Mouse (Mus musculus) hindbrain, postnatal 0 days (tissue): ENCODE measurements at regions not wholly inside any gene's neighbourhood (a gene's known extent, or its start where the extent isn't known, plus 50 kb on each side); places are given as distances from the start of the nearest gene placed in this dataset.

Experiments
- ATAC-seq: fragments of 200-750 bp; cut with Nextera tagmentation; 2 replicates; pipeline ENCODE4 v1.8.0; 2017; ENCODE audit warnings: mild to moderate bottlenecking, moderate TSS enrichment, moderate library complexity
- DNase-seq: peaks from one replicate; pipeline ENCODE4 v3.0.0-alpha.2; 2015; ENCODE audit warnings: low spot score
- H3K27ac ChIP-seq: fragments of 300-500 bp; sonication (generic); 2 replicates; pipeline ENCODE4 v1.5.1; 2014; ENCODE audit warnings: mild to moderate bottlenecking
- H3K27me3 ChIP-seq: fragments of 300-500 bp; sonication (generic); 2 replicates; pipeline ENCODE4 v1.6.1; 2014; ENCODE audit warnings: low read length, mixed read lengths; ENCODE audit not compliant: insufficient read depth
- H3K36me3 ChIP-seq: fragments of 300-500 bp; sonication (generic); 2 replicates; pipeline ENCODE4 v1.6.1; 2014; ENCODE audit warnings: low read length, mixed read lengths; ENCODE audit not compliant: insufficient read depth
- H3K4me1 ChIP-seq: fragments of 300-500 bp; sonication (generic); 2 replicates; pipeline ENCODE4 v1.6.1; 2014; ENCODE audit warnings: antibody characterized with exemption, low read length, mixed read lengths; ENCODE audit not compliant: insufficient read depth
- H3K4me2 ChIP-seq: fragments of 300-500 bp; sonication (generic); 2 replicates; pipeline ENCODE4 v1.6.1; 2014; ENCODE audit warnings: low read depth, mild to moderate bottlenecking, low read length, moderate library complexity, mixed read lengths
- H3K4me3 ChIP-seq: fragments of 300-500 bp; sonication (generic); 2 replicates; pipeline ENCODE4 v1.5.1; 2014; ENCODE audit warnings: low read length
- H3K9ac ChIP-seq: fragments of 300-500 bp; sonication (generic); replicated peaks from 2 replicates; pipeline ENCODE4 v1.6.1; 2014; ENCODE audit warnings: mild to moderate bottlenecking, low read length, moderate library complexity, mixed read lengths
- H3K9me3 ChIP-seq: fragments of 300-500 bp; sonication (generic); 2 replicates; pipeline ENCODE4 v1.6.1; 2016; ENCODE audit warnings: low read length, mixed read lengths
- CTCF ChIP-seq: IDR thresholded peaks from 2 replicates; pipeline ENCODE4 v1.5.1; 2016; ENCODE audit warnings: antibody characterized with exemption, control low read depth, low read depth
- WGBS: fragments of 180-500 bp; shearing (Covaris S2); extraction: QIAGEN DNeasy Blood & Tissue Kit; methylation state at CpG from one replicate; pipeline ENCODE4 v1.1.7; 2014; 5-methylcytosine and 5-hydroxymethylcytosine counted together

DNA sequence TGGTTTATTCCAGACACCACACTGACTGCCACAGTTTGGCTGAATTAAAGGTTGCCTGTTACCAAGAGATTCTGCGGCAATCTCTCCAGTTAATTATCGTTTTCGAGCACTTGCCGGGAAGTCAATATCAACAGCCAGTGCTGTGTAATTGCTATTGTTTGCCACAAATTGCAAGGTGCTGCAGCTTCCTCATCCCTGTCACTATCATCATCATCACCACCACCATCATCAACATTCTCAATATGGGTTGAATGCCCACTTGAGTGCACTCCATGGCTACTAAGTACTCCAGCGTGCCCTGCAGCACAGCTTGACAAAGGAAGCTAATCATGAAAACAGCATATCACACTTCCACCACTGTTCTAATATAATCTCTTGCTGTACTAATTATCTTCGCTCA, 93.1 kb downstream of the Rchy1 start:
- no peak; the same call in 1 of the 2 replicates for ATAC-seq
- H3K27ac ChIP-seq, result no peak overlapping the region

DNA sequence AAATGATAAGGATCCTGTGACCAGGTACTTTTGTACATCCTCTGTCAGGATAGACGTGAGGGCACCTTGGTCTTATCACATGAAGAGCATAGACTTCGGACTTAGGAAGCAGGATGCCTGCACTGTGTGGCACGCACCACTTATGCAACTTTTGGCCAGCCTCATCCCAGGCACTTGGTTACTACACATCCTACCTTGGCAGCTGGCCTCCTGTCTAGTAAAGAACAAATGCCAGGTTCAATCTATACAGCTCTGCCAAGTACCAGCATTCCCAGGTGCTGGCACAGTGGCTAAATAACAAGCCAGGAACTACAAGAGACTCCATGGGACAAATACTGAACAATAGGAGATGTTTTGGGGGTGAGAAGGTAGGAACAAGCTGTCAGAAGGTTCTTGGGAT, 96.7 kb downstream of the Rchy1 start:
- no peak overlapping the region for H3K4me3 ChIP-seq
- no peak for TF ChIP-seq CTCF
- H3K36me3 ChIP-seq, result no peaks in the 10 kb centered on the region
- no peaks in the 10 kb centered on the region for H3K27me3 ChIP-seq
- WGBS, result 90% methylated on average over 3 of the region's 3 CpGs
- H3K9ac ChIP-seq, result no peak overlapping the region
- no peak overlapping the region for H3K27ac ChIP-seq
- H3K9me3 ChIP-seq, result no peaks in the 10 kb centered on the region
- H3K4me2 ChIP-seq, result no peak overlapping the region
- no peak for ATAC-seq
- no peaks in the 10 kb centered on the region for H3K4me1 ChIP-seq
- no peak for DNase-seq

More for the DNA sequence above, 93.1 kb downstream of the Rchy1 start:
- no peaks in the 10 kb centered on the region for H3K4me1 ChIP-seq
- H3K4me3 ChIP-seq, result no peak overlapping the region
- no peak overlapping the region for H3K4me2 ChIP-seq
- WGBS, result 74% methylated on average over 6 of the region's 6 CpGs
- H3K9ac ChIP-seq, result no peak overlapping the region
- no peaks in the 10 kb centered on the region for H3K36me3 ChIP-seq
- DNase-seq, result peak; percentile 9
- no peak for TF ChIP-seq CTCF
- H3K27me3 ChIP-seq, result no peaks in the 10 kb centered on the region
- H3K9me3 ChIP-seq, result no peaks in the 10 kb centered on the region

DNA sequence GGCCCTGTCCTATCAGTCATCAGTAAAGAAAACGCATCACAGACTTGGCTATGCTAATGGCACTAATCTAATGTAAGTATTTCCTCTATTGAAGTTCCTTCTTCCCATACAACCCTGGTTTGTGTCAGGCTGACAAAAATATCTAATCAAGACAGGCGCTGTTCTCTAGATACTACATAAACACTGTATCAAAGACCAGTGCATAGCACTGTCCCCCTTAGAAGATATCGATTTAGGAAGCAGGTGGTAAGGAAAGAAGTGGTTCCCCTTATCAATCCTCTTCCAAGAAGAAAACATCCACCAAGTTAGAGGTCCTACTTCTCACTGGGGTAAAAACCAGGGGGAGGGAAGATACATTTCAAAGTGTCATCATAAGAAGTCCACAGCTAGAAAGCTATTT, 97.5 kb downstream of the Rchy1 start:
- no peak for TF ChIP-seq CTCF
- H3K27me3 ChIP-seq, result no peaks in the 10 kb centered on the region
- H3K27ac ChIP-seq, result no peak overlapping the region
- no peak overlapping the region for H3K4me3 ChIP-seq
- no peak overlapping the region for H3K4me2 ChIP-seq
- H3K4me1 ChIP-seq, result no peaks in the 10 kb centered on the region
- no peaks in the 10 kb centered on the region for H3K36me3 ChIP-seq
- DNase-seq, result no peak
- WGBS, result 89% methylated on average over 3 of the region's 3 CpGs
- no peak for ATAC-seq
- no peaks in the 10 kb centered on the region for H3K9me3 ChIP-seq
- H3K9ac ChIP-seq, result no peak overlapping the region

DNA sequence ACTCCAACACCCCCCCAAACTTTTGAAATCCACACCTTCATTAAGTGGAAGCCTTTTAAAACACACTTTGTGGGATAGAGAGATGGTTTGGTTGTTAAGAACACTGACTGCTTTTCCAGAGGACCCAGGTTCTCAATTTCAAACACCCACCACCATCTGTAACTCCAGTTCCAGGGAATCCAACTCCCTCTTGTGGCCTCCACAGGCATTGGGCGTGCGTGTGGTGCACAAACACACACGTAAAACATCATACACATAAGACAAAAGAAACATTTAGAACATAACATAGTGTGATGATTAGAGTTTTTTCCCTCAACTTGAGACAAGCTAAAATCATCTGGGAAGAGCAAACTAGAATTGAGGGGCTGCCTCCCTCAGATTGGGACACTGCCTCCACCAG, 100.0 kb downstream of the Rchy1 start:
- WGBS, result 98% methylated on average over 3 of the region's 3 CpGs
- no peak for ATAC-seq

DNA sequence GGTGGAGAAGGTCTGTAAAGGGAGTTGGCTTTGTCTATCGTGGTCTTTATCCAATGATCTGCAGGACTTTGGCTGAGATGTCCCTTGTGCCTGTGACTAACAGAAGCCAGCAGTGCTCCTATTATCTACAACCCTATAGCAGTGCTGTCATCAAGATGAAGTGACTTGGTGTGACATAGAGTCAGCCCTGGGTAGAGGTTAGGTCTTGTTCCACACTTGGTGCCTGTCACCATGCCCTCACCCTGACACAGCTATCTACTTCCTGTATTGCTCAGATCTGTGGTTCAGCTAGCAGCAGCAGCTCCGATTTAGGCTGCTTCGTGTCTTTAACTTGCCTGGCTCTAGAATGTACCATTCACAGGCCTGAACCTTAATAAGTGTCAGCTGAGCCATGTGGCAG, 100.6 kb downstream of the Rchy1 start:
- Histone ChIP-seq H3K27me3 (no peaks in the 10 kb centered on the region), H3K27ac (no peak overlapping the region), H3K4me2 (no peak overlapping the region), H3K4me1 (no peaks in the 10 kb centered on the region), H3K9ac (no peak overlapping the region), H3K36me3 (no peaks in the 10 kb centered on the region), H3K4me3 (no peak overlapping the region), H3K9me3 (no peaks in the 10 kb centered on the region)
- DNase-seq, result no peak
- 82% methylated on average over 3 of the region's 3 CpGs for WGBS
- no peak for TF ChIP-seq CTCF
- ATAC-seq, result no peak

More for the DNA sequence above, 100.0 kb downstream of the Rchy1 start:
- no peaks in the 10 kb centered on the region for H3K27me3 ChIP-seq
- TF ChIP-seq CTCF, result peak; percentile 13
- no peak for DNase-seq
- no peak overlapping the region for H3K9ac ChIP-seq
- H3K4me1 ChIP-seq, result no peaks in the 10 kb centered on the region
- H3K36me3 ChIP-seq, result no peaks in the 10 kb centered on the region
- H3K27ac ChIP-seq, result no peak overlapping the region
- no peak overlapping the region for H3K4me3 ChIP-seq
- H3K9me3 ChIP-seq, result no peaks in the 10 kb centered on the region
- no peak overlapping the region for H3K4me2 ChIP-seq

DNA sequence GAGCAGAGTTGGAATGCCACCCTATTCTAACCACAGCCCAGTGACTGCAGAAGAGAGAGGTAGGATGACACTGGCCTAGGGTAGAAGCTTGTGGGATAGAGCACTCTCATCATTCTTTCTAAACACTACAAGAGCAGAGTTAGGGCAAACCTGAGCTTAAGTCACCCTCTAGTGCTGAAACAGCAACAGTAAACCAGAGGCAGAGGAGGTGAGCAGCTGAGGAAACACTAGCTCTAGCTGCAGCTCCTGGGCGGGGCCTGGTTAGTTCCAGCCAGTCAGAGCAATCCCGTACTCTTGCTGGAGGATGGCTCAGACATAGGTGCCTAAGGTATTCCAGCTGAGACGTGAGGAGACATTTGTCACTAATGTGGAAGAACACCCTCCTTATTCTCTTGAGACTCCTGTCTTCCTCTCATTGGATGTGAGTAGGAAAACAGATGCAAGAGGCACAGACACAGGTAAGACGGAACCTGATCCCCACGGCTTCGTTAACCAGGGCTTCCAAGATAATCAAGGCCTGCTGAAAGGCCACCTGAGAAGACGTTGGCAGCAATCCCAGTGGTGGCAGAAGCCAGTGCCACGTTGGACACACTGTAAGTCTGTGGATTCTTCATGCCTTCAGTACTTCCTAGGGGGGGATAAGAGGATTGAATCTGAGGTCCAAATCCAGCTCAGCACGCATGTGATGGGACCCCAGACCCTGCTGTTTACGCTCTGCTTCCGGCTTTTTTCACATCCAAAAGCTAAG, 101.3 kb downstream of the Rchy1 start:
- TF ChIP-seq CTCF, result peak; percentile 50
- H3K4me3 ChIP-seq, result no peak overlapping the region
- H3K9me3 ChIP-seq, result no peaks in the 10 kb centered on the region
- H3K4me2 ChIP-seq, result no peak overlapping the region
- no peaks in the 10 kb centered on the region for H3K27me3 ChIP-seq
- no peak for ATAC-seq
- no peak overlapping the region for H3K27ac ChIP-seq
- no peaks in the 10 kb centered on the region for H3K36me3 ChIP-seq
- DNase-seq, result peak; percentile 17
- H3K9ac ChIP-seq, result no peak overlapping the region
- WGBS, result 67% methylated on average over 11 of the region's 11 CpGs
- H3K4me1 ChIP-seq, result no peaks in the 10 kb centered on the region

DNA sequence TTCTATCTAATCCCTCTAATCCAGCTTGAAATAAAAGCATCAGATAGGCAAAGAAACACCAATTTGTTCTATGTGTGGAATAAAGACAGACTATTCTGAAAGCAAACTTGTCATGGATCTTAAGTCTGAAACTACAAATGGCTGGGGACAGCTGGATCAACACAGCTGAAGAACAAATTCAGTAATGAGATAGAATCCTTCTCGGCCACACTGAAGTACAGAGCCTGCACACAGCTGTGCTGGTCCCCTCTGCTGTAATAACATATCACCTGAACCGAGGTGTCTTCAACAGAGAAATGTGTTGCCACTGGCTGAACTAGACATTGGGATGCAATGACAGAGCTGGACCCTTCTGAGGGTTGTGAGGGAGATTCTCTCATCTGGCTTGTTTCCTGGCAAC, 102.4 kb downstream of the Rchy1 start:
- no peaks in the 10 kb centered on the region for H3K27me3 ChIP-seq
- no peak for TF ChIP-seq CTCF
- no peak overlapping the region for H3K9ac ChIP-seq
- no peak overlapping the region for H3K4me3 ChIP-seq
- no peaks in the 10 kb centered on the region for H3K4me1 ChIP-seq
- 91% methylated on average over 2 of the region's 2 CpGs for whole genome bisulfite sequencing
- H3K9me3 ChIP-seq, result no peaks in the 10 kb centered on the region
- H3K36me3 ChIP-seq, result no peaks in the 10 kb centered on the region
- no peak for DNase-seq
- H3K4me2 ChIP-seq, result no peak overlapping the region
- H3K27ac ChIP-seq, result no peak overlapping the region
- ATAC-seq, result no peak
